Mouse (Mus musculus) gastrocnemius, adult 2 months (tissue): ENCODE results near the gene 4930404N11Rik. TPM values are rescaled to one million over a fixed set of nuclear protein-coding genes. Genes with fewer than 3 reads are reported as not detected.

Experiments used
- DNase-seq: peaks from one replicate; pipeline ENCODE4 v3.0.0; 2022
- H3K27ac ChIP-seq: fragments of 200-600 bp; 2 replicates; pipeline ENCODE4 v1.8.1; 2022; ENCODE audit warnings: mild to moderate bottlenecking
- H3K4me3 ChIP-seq: fragments of 200-600 bp; 2 replicates; pipeline ENCODE4 v1.8.1; 2022; ENCODE audit warnings: mild to moderate bottlenecking, moderate library complexity
- CTCF ChIP-seq: fragments of 200-600 bp; IDR thresholded peaks from 2 replicates; pipeline ENCODE4 v1.8.1; 2022; ENCODE audit warnings: antibody characterized with exemption, mild to moderate bottlenecking, moderate library complexity
- intact Hi-C: fragments of 180-260 bp; cut with DNase I; formaldehyde crosslinking; loops from one replicate; pipeline ENCODE4 v1.15.1; 2025
- long read RNA-seq, 2 experiments: library from polyadenylated mRNA; stranded (forward); transcript quantifications; one replicate each; pipeline ENCODE4 v2.0.0; 2021
- total RNA-seq, 2 experiments: library from RNA; stranded (reverse); gene quantifications; 2 replicates each; pipeline ENCODE4 v1.2.3; 2021

The 4930404N11Rik gene
- total RNA-seq: 1 to 10 TPM in 1 of 2 experiments, under 1 TPM in 1; 0.89 to 1.2 TPM
- long read RNA-seq, experiment 1, partial matches to known transcripts: 0 of 1 reads
- long read RNA-seq, experiment 1, other reads (novel, unspliced or antisense): 1 of 1 reads
- long read RNA-seq, experiment 2, partial matches to known transcripts: 0 of 1 reads
- long read RNA-seq, experiment 2, other reads (novel, unspliced or antisense): 1 of 1 reads

- Histone ChIP-seq H3K4me3 (peak within 1 kb of the TSS; percentile 56), H3K27ac (no peak within 1 kb of the TSS)
- DNase-seq: no peak
- no peak for TF ChIP-seq CTCF
- intact Hi-C loops: no loop called here
These were observed at the start of gene 4930404N11Rik for GRCm38 (mm10) chr10:81365672-81366476. 4930404N11Rik (minus strand) TSS chr10:81365816.

GRCm38 (mm10) chr10:81415146-81415545 lies 49.5 kb upstream of the 4930404N11Rik start:
- H3K27ac ChIP-seq: peak overlapping the region; percentile 97
- intact Hi-C loops: loop anchor here (1.0 kb wide), 1 partner anchor 14 kb away; no protein-coding TSS in a partner anchor
- peak; percentile 40 for DNase-seq
- peak overlapping the region; percentile 70 for H3K4me3 ChIP-seq
- no peak for TF ChIP-seq CTCF

- intact Hi-C loops: loop anchor here (1.0 kb wide), 1 partner anchor 15 kb away; no protein-coding TSS in a partner anchor
- Histone ChIP-seq H3K27ac (peak overlapping the region; percentile 97), H3K4me3 (peak overlapping the region; percentile 70)
- no peak for TF ChIP-seq CTCF
- DNase-seq: peak; percentile 82
These were observed 49.1 kb upstream of the 4930404N11Rik start for GRCm38 (mm10) chr10:81414682-81415081.

GRCm38 (mm10) chr10:81413310-81414261 lies 48.0 kb upstream of the 4930404N11Rik start:
- peak; percentile 23; the same call in 1 of the 2 replicates for TF ChIP-seq CTCF
- Histone ChIP-seq H3K4me3 (peak overlapping the region; percentile 70), H3K27ac (peak overlapping the region; percentile 97)
- intact Hi-C loops: no loop called here
- peak; percentile 94 for DNase-seq

- TF ChIP-seq CTCF: no peak
- intact Hi-C loops: no loop called here
- DNase-seq: peak; percentile 63
- Histone ChIP-seq H3K27ac (peak overlapping the region; percentile 97), H3K4me3 (peak overlapping the region; percentile 70)
These were observed 47.1 kb upstream of the 4930404N11Rik start for GRCm38 (mm10) chr10:81412586-81413309.

- intact Hi-C loops: no loop called here
- TF ChIP-seq CTCF: no peak
- peak; percentile 97 for DNase-seq
- H3K4me3 ChIP-seq: peak overlapping the region; percentile 70
- peak overlapping the region; percentile 97 for H3K27ac ChIP-seq
These were observed 46.1 kb upstream of the 4930404N11Rik start for GRCm38 (mm10) chr10:81411471-81412400.

GRCm38 (mm10) chr10:81410981-81411380 lies 45.4 kb upstream of the 4930404N11Rik start:
- no peak for DNase-seq
- Histone ChIP-seq H3K27ac (peak overlapping the region; percentile 97), H3K4me3 (peak overlapping the region; percentile 70)
- no peak for TF ChIP-seq CTCF
- intact Hi-C loops: no loop called here

- intact Hi-C loops: no loop called here
- no peak for TF ChIP-seq CTCF
- DNase-seq: peak; percentile 37
- peak overlapping the region; percentile 70 for H3K4me3 ChIP-seq
- peak overlapping the region; percentile 97 for H3K27ac ChIP-seq
These were observed 44.7 kb upstream of the 4930404N11Rik start for GRCm38 (mm10) chr10:81410350-81410749.

GRCm38 (mm10) chr10:81409330-81409729 lies 43.7 kb upstream of the 4930404N11Rik start:
- H3K27ac ChIP-seq: peak overlapping the region; percentile 97
- intact Hi-C loops: loop anchor here (2.0 kb wide), 1 partner anchor 25 kb away; no protein-coding TSS in a partner anchor
- H3K4me3 ChIP-seq: peak overlapping the region; percentile 70
- DNase-seq: peak; percentile 46
- no peak for TF ChIP-seq CTCF

- peak overlapping the region; percentile 97 for H3K27ac ChIP-seq
- intact Hi-C loops: loop anchor here (2.0 kb wide), 1 partner anchor 26 kb away; no protein-coding TSS in a partner anchor
- H3K4me3 ChIP-seq: peak overlapping the region; percentile 70
- peak; percentile 96 for TF ChIP-seq CTCF
- peak; percentile 93 for DNase-seq
These were observed 43.3 kb upstream of the 4930404N11Rik start for GRCm38 (mm10) chr10:81408871-81409291.
